Mouse (Mus musculus): ENCODE data around the gene Eno3. TPM values are rescaled to one million over a fixed set of nuclear protein-coding genes. Genes with fewer than 3 reads are reported as not detected.

Eno3 gene
- polyA plus RNA-seq, 1 experiment from 2014 or later, result 37.9 TPM

GRCm38 (mm10) chr11:70711026-70711425 lies 54.0 kb downstream of the Eno3 start:
- no peak overlapping the region for H3K9ac ChIP-seq (ENCODE audit: low read length)
- no peak overlapping the region for H3K4me3 ChIP-seq (ENCODE audit: low read length)
- ATAC-seq (ENCODE audit: low read depth), result no peak
- H3K27me3 ChIP-seq (ENCODE audit: control insufficient read depth, insufficient read depth, low read depth, low read length), result no peaks in the 10 kb centered on the region
- no peak overlapping the region for H3K27ac ChIP-seq (ENCODE audit: low read length)
- peaks cover 42% of the 10 kb centered on the region for H3K36me3 ChIP-seq (ENCODE audit: control insufficient read depth, insufficient read depth, low read length)
- no peaks in the 10 kb centered on the region for H3K4me1 ChIP-seq (replicated peaks; ENCODE audit: control insufficient read depth, insufficient read depth, low read length)
- H3K9me3 ChIP-seq (ENCODE audit: control insufficient read depth, low read length), result no peaks in the 10 kb centered on the region
- WGBS, result 91% methylated on average over 10 of the region's 10 CpGs
- no peak overlapping the region for H3K4me2 ChIP-seq (ENCODE audit: low read depth, low read length)

Small RNA genes within 50 kb of the gene (microRNA-seq; reads per million reads assigned to microRNA genes)
- not detected for gene Mir6925

Other genes starting within 250 kb of the Eno3 start
- gene Pelp1, start 247.2 kb upstream of the Eno3 start, polyA plus RNA-seq (2015; fragmentation: Nextera tagmentation; extraction: Ambion mirVana), result 36.3 and 37.3 TPM in 2 replicates
- 14.1 and 15.0 TPM in 2 replicates for gene Arrb2, start 224.6 kb upstream of the Eno3 start, polyA plus RNA-seq (2015; fragmentation: Nextera tagmentation; extraction: Ambion mirVana)
- gene Med11, start 205.3 kb upstream of the Eno3 start, polyA plus RNA-seq (2015; fragmentation: Nextera tagmentation; extraction: Ambion mirVana), result 39.8 and 43.7 TPM in 2 replicates
- gene Zmynd15, start 197.8 kb upstream of the Eno3 start, polyA plus RNA-seq (2015; fragmentation: Nextera tagmentation; extraction: Ambion mirVana), result 0.48 and 1.0 TPM in 2 replicates
- gene Cxcl16, start 197.2 kb upstream of the Eno3 start, polyA plus RNA-seq (2015; fragmentation: Nextera tagmentation; extraction: Ambion mirVana), result 7.5 and 8.3 TPM in 2 replicates
- 1.9 and 2.0 TPM in 2 replicates for gene Tm4sf5, start 152.0 kb upstream of the Eno3 start, polyA plus RNA-seq (2015; fragmentation: Nextera tagmentation; extraction: Ambion mirVana)
- 0.34 and 0.72 TPM in 2 replicates for gene Vmo1, start 142.6 kb upstream of the Eno3 start, polyA plus RNA-seq (2015; fragmentation: Nextera tagmentation; extraction: Ambion mirVana)
- 0.54 and 0.73 TPM in 2 replicates for gene Gltpd2, start 138.0 kb upstream of the Eno3 start, polyA plus RNA-seq (2015; fragmentation: Nextera tagmentation; extraction: Ambion mirVana)
- 711 and 738 TPM in 2 replicates for gene Psmb6, start 131.8 kb upstream of the Eno3 start, polyA plus RNA-seq (2015; fragmentation: Nextera tagmentation; extraction: Ambion mirVana)
- gene Gm40193, start 124.3 kb upstream of the Eno3 start, polyA plus RNA-seq (2015; fragmentation: Nextera tagmentation; extraction: Ambion mirVana), result not detected in 2 replicates
- 12.5 and 13.1 TPM in 2 replicates for gene Pld2, start 117.1 kb upstream of the Eno3 start, polyA plus RNA-seq (2015; fragmentation: Nextera tagmentation; extraction: Ambion mirVana)
- 10.3 and 10.5 TPM in 2 replicates for gene Mink1, start 94.3 kb upstream of the Eno3 start, polyA plus RNA-seq (2015; fragmentation: Nextera tagmentation; extraction: Ambion mirVana)
- gene 4930544D05Rik, start 41.4 kb upstream of the Eno3 start, polyA plus RNA-seq (2015; fragmentation: Nextera tagmentation; extraction: Ambion mirVana), result not detected in 2 replicates
- 0.33 TPM in 1 of 2 replicates, not detected in the other for gene Chrne, start 38.0 kb upstream of the Eno3 start, polyA plus RNA-seq (2015; fragmentation: Nextera tagmentation; extraction: Ambion mirVana)
- 0.35 and 0.50 TPM in 2 replicates for gene Gp1ba, start 18.1 kb upstream of the Eno3 start, polyA plus RNA-seq (2015; fragmentation: Nextera tagmentation; extraction: Ambion mirVana)
- 129 and 134 TPM in 2 replicates for gene Rnf167, start 10.0 kb upstream of the Eno3 start, polyA plus RNA-seq (2015; fragmentation: Nextera tagmentation; extraction: Ambion mirVana)
- gene Slc25a11, start 9.7 kb upstream of the Eno3 start, polyA plus RNA-seq (2015; fragmentation: Nextera tagmentation; extraction: Ambion mirVana), result 156 and 171 TPM in 2 replicates
- gene Pfn1, start 2.6 kb upstream of the Eno3 start, polyA plus RNA-seq (2015; fragmentation: Nextera tagmentation; extraction: Ambion mirVana), result 1,825 and 2,189 TPM in 2 replicates
- gene Spag7, start 12.2 kb downstream of the Eno3 start, polyA plus RNA-seq (2015; fragmentation: Nextera tagmentation; extraction: Ambion mirVana), result 159 and 172 TPM in 2 replicates
- gene Camta2, start 30.9 kb downstream of the Eno3 start, polyA plus RNA-seq (2015; fragmentation: Nextera tagmentation; extraction: Ambion mirVana), result 14.8 and 15.6 TPM in 2 replicates
- 1.5 and 1.9 TPM in 2 replicates for gene Inca1, start 43.0 kb downstream of the Eno3 start, polyA plus RNA-seq (2015; fragmentation: Nextera tagmentation; extraction: Ambion mirVana)
- gene Kif1c, start 43.3 kb downstream of the Eno3 start, polyA plus RNA-seq (2015; fragmentation: Nextera tagmentation; extraction: Ambion mirVana), result 3.2 and 3.4 TPM in 2 replicates
- 4.9 and 5.7 TPM in 2 replicates for gene Zfp3, start 107.0 kb downstream of the Eno3 start, polyA plus RNA-seq (2015; fragmentation: Nextera tagmentation; extraction: Ambion mirVana)
- 0.20 and 0.35 TPM in 2 replicates for gene Scimp, start 155.4 kb downstream of the Eno3 start, polyA plus RNA-seq (2015; fragmentation: Nextera tagmentation; extraction: Ambion mirVana)
- 30.0 and 30.2 TPM in 2 replicates for gene Rabep1, start 187.6 kb downstream of the Eno3 start, polyA plus RNA-seq (2015; fragmentation: Nextera tagmentation; extraction: Ambion mirVana)

Measured in lung, embryonic 16.5 days (tissue).